Mouse (Mus musculus) liver, adult 2 months (tissue): Measurements from ENCODE around the gene Mzf1. TPM values are rescaled to one million over a fixed set of nuclear protein-coding genes. Genes with fewer than 3 reads are reported as not detected.

ENCODE experiments used
- DNase-seq: peaks from one replicate; pipeline ENCODE4 v3.0.0-alpha.2; 2011; ENCODE audit warnings: low read depth, low spot score; ENCODE audit errors: extremely low read depth
- H3K27ac ChIP-seq: fragments of 200-500 bp; replicated peaks from 2 replicates; pipeline ENCODE4 v1.5.1; 2012; ENCODE audit warnings: low read depth, mild to moderate bottlenecking, control low read depth, inconsistent platforms, low read length; ENCODE audit not compliant: insufficient read depth
- H3K27me3 ChIP-seq: fragments of 200-500 bp; 2 replicates; pipeline ENCODE4 v1.6.1; 2012; ENCODE audit warnings: mild to moderate bottlenecking, moderate library complexity, low read length, inconsistent platforms; ENCODE audit not compliant: control insufficient read depth, insufficient read depth
- H3K36me3 ChIP-seq: fragments of 200-500 bp; 2 replicates; pipeline ENCODE4 v1.6.1; 2012; ENCODE audit warnings: low read length, inconsistent platforms; ENCODE audit not compliant: control insufficient read depth, insufficient read depth
- H3K4me1 ChIP-seq: fragments of 200-500 bp; 2 replicates; pipeline ENCODE4 v1.6.1; 2011; ENCODE audit warnings: low read length; ENCODE audit not compliant: control insufficient read depth, insufficient read depth
- H3K4me3 ChIP-seq: fragments of 200-500 bp; 2 replicates; pipeline ENCODE4 v1.5.1; 2011; ENCODE audit warnings: low read depth, mild to moderate bottlenecking, control low read depth, low read length, moderate library complexity; ENCODE audit not compliant: insufficient read depth
- H3K79me2 ChIP-seq: fragments of 200-500 bp; 2 replicates; pipeline ENCODE4 v1.6.1; 2012; ENCODE audit warnings: inconsistent platforms, mild to moderate bottlenecking, low read length, moderate library complexity; ENCODE audit not compliant: control insufficient read depth, insufficient read depth
- H3K9ac ChIP-seq: fragments of 200-500 bp; 2 replicates; pipeline ENCODE4 v1.6.1; 2012; ENCODE audit warnings: low read depth, mild to moderate bottlenecking, control low read depth, inconsistent platforms, low read length
- CTCF ChIP-seq: fragments of 200-500 bp; IDR thresholded peaks from 2 replicates; pipeline ENCODE4 v1.5.1; 2011; ENCODE audit warnings: low read depth, low read length, control low read depth
- POLR2A ChIP-seq: fragments of 200-500 bp; IDR thresholded peaks from 2 replicates; pipeline ENCODE4 v1.6.1; 2011; ENCODE audit warnings: low read length, control low read depth; ENCODE audit not compliant: insufficient read depth; ENCODE audit errors: extremely low read depth
- WGBS: fragments of 180-500 bp; shearing (Covaris S2); methylation state at CpG from one replicate; pipeline ENCODE4 v1.1.7; 2018; 5-methylcytosine and 5-hydroxymethylcytosine counted together
- polyA plus RNA-seq: library from polyadenylated mRNA; depleted of rRNA; stranded (reverse); fragments of >200 nt; gene quantifications from 2 replicates; pipeline ENCODE4 v1.2.3, GENCODE M21; 2012
- total RNA-seq: library from RNA; depleted of rRNA; stranded (reverse); fragments of >200 nt; gene quantifications from 2 replicates; pipeline ENCODE4 v1.2.3, GENCODE M21; 2014

Mzf1 gene
- total and polyA plus RNA-seq, 2 experiments: 0.18 to 0.54 TPM

DNA sequence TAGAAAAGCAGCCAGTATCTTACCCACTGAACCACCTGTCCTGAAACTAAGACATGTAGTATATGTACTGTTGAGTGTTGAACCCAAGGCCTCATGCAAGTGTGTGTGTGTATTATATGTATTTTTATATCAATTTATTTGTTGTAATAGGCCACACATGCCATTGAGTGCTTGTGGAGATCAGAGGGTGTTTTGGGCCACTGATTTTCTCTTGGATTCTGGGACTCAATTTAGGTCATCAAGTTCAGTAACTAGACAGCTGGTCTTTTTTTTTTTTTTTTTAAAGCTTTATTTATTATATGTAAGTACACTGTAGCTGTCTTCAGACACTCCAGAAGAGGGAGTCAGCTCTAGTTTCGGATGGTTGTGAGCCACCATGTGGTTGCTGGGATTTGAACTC is 39.3 kb downstream of the Mzf1 start:
- no peak for DNase-seq
- Histone ChIP-seq H3K36me3 (no peaks in the 10 kb centered on the region), H3K27me3 (no peaks in the 10 kb centered on the region), H3K9ac (no peak overlapping the region), H3K79me2 (no peaks in the 10 kb centered on the region), H3K4me3 (no peak overlapping the region), H3K27ac (no peak overlapping the region), H3K4me1 (peaks cover 17% of the 10 kb centered on the region)
- TF ChIP-seq POLR2A: no peak
- no peak for TF ChIP-seq CTCF
- 89% methylated on average over 1 of the region's 1 CpGs for WGBS

DNA sequence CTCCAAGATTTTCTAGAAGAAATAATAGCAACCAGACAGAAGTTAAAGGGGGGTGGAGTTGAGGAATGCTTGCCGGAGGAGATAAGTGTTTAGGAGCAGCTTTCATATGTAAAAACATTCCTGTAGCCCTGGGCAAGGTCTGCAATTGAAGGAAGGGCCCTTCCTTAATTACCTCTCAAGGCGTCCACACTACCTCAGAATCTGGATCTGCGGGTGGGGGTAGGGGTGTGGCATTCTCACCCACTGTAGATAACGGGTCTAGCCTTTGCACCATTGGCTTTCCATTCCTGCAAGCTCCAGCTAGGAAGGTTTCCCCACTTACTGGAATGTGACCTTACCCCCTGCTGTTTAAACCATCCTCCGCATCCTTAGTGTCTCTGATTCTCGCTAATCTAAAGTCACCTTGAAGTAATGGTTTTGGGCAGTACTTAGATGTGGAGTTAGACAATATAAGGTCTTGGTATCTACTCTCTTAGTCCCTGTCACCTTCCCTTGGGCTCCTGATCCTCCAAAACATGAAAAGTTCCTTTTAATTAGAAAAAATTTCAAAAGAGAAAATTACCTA is 40.2 kb downstream of the Mzf1 start:
- Histone ChIP-seq H3K36me3 (no peaks in the 10 kb centered on the region), H3K27me3 (no peaks in the 10 kb centered on the region), H3K79me2 (no peaks in the 10 kb centered on the region), H3K9ac (no peak overlapping the region), H3K4me1 (peaks cover 18% of the 10 kb centered on the region), H3K27ac (no peak overlapping the region), H3K4me3 (no peak overlapping the region)
- DNase-seq: no peak
- TF ChIP-seq CTCF (no peak), POLR2A (no peak)
- 81% methylated on average over 6 of the region's 6 CpGs for WGBS

DNA sequence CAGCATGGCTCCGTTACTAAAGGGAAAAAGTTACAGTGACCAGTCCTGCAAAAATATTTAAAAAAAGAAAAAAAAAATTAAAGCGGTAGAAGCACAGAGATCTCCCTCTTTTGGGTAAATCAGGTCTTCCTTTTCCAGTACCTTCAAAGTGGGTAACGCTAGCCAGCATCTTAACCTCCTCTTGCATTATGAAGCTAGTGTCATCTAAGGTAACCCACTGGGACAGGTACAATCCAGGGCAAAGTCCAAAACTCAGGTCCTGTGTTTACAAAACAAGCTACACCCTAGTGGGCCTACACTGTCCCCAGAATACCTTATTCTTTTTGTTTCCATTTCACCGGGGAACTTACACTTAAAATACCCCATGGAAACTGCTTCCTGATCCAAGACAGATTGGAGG is 40.9 kb downstream of the Mzf1 start:
- no peaks in the 10 kb centered on the region for H3K79me2 ChIP-seq
- H3K9ac ChIP-seq: no peak overlapping the region
- TF ChIP-seq CTCF (no peak), POLR2A (no peak)
- H3K36me3 ChIP-seq: no peaks in the 10 kb centered on the region
- H3K27ac ChIP-seq: 0 out of 2 replicates have a peak overlapping the region, but pooled peaks have one; percentile 51
- no peaks in the 10 kb centered on the region for H3K27me3 ChIP-seq
- no peak overlapping the region for H3K4me3 ChIP-seq
- WGBS: 41% methylated on average over 4 of the region's 4 CpGs
- H3K4me1 ChIP-seq: peaks cover 18% of the 10 kb centered on the region
- DNase-seq: peak; percentile 75

DNA sequence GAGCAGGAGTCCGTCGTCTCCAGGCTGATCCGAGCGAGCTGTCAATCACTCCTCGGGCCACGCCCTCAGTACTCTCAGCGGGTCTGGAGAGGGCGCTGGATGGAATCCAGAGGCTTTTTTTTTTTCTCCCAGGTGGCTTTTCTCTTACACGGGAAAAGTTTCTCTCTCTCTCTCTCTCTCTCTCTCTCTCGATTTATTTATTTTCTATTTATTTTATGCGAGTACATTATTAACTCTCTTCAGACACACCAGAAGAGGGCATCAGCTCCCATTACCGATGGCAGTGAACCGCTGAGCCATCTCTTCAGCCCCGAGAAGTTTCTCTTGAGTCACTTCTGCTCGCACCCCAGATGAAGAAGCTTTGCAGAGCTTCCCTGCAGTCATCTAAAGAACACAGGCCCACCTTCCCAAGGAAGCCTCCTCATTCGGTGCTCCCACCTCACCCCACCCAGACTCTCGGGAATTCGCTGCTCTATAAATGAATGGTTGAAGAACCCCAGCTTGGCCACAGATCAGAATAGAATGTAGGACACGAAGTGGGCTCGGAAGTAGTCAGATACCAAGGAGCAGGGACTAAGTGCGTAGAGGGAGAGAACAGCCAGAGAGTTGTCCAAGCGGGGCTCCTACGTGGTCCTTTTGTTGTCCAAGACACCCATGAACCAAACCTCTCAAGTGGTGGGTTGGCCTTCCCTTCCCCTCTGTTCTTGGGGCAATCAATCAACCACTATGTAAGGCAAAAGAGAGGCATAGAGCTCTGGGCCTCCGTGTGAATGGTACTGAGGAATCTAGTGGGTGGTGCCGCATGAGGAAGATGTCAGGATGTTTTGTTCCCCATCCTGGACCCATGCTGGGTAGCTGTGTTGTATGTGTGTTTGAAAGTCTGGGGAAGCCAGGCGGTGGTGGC is 44.3 kb downstream of the Mzf1 start, which contains the start of gene Zbtb45:
TSS of gene Zbtb45 (minus strand) at position 30 of the 904 bp plus-strand sequence.
- no peaks in the 10 kb centered on the region for H3K36me3 ChIP-seq
- TF ChIP-seq POLR2A (no peak), CTCF (0 out of 2 replicates have a peak, but pooled peaks have one; percentile 0)
- H3K9ac ChIP-seq: peak within 1 kb of the TSS; percentile 83
- H3K4me1 ChIP-seq: peaks cover 12% of the 10 kb centered on the region
- H3K27ac ChIP-seq: peak within 1 kb of the TSS; percentile 66
- H3K79me2 ChIP-seq: no peaks in the 10 kb centered on the region
- no peak for DNase-seq
- no peaks in the 10 kb centered on the region for H3K27me3 ChIP-seq
- peak within 1 kb of the TSS; percentile 68 for H3K4me3 ChIP-seq
- 17% methylated on average over 26 of the region's 26 CpGs for WGBS

DNA sequence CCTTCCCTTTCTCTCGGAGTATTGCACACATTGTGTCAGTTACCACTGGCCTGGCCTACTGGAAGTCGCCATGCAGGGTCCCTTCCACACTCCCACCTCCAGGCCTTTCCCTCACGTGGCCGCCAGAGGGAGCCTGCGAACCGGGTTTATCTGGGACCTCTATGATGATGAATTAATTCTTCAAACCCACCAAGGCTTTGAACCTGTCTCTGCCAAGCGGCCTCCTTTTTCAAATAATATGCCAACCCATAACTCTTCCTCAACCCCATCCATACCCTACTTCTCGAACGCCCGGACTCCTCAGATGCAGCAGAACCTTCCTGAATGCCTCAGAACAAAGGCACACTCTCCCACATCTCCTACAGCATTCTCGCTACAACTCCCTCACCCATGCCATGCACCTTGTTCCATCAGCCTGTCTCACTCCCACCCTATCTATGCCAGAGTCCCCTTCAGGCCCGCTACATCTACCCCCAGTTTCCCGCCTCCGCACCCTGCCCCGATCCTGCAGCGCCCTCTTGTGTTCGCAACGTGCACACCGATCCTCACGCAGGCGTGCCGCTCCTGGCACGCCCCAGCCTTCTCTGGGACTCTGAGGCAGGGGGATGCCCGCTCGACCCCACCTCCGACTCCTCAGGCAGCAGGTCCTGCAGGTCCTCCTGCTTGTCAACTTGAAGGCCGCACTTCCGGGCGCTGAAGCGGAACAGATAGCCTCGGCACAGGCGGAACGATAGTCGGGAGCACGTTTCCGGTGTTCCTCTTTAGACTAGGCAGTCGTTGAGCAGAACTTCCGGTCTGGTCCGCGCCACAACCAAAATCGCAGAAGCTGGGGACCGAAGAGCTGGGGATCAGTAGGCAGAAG is 45.2 kb downstream of the Mzf1 start:
- H3K27ac ChIP-seq: peak overlapping the region; percentile 66
- peak; percentile 93 for DNase-seq
- H3K9ac ChIP-seq: peak overlapping the region; percentile 83
- under 1% methylated on average over 42 of the region's 42 CpGs for WGBS
- peaks cover 5% of the 10 kb centered on the region; the same call in 1 of the 2 replicates for H3K36me3 ChIP-seq
- H3K79me2 ChIP-seq: no peaks in the 10 kb centered on the region
- H3K27me3 ChIP-seq: no peaks in the 10 kb centered on the region
- H3K4me1 ChIP-seq: peaks cover 12% of the 10 kb centered on the region
- H3K4me3 ChIP-seq: peak overlapping the region; percentile 68
- TF ChIP-seq POLR2A (0 out of 2 replicates have a peak, but pooled peaks have one; percentile 22), CTCF (peak; percentile 88)
